Mouse (Mus musculus) Muller cell, postnatal 12 days (primary cell): Measurements from ENCODE around the gene Znrf1.

Source experiments
- DNase-seq: peaks from one replicate; pipeline ENCODE4 v3.0.0-alpha.2; 2015; ENCODE audit errors: inconsistent ontology term

The Znrf1 gene

DNA sequence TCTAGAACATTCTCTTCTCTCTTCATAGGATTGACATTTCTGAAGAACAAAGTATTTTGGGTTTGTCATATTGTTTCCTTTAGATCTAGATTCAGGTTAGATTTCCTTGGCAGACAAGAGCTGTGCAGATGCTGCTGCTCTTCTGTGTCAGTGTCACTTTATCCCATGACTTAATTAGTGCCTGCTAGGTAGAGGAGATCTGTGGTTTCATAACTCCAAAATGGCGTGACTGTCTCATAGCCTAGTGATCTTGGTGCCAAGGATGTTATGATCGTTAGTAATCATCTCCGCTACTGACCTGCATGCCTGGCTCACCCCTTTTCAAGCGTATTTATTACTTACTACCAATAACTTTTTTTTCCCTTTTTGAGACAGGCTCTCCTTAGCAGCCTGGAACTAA is 34.0 kb downstream of the Znrf1 start:
- peak; percentile 58 for DNase-seq

DNA sequence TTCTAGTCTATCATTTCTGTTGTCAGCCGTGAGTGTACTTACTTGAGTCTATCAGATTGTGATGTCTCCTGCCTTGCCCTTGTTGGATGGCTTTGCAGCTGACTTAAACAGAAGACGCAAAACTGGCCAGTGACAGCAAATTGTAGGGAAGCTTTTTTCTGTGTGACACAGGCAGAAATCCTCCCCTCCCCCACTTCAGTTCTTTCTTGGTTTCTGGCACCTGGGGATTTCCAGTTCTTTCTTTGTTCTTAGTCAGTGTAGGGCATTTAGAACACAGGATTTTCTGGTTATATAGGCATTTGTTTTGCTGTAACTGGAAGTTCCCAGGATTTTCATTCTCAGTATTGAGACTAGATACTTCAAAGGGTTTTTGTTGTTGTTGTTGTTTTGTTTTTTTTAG is 34.5 kb downstream of the Znrf1 start:
- no peak for DNase-seq

DNA sequence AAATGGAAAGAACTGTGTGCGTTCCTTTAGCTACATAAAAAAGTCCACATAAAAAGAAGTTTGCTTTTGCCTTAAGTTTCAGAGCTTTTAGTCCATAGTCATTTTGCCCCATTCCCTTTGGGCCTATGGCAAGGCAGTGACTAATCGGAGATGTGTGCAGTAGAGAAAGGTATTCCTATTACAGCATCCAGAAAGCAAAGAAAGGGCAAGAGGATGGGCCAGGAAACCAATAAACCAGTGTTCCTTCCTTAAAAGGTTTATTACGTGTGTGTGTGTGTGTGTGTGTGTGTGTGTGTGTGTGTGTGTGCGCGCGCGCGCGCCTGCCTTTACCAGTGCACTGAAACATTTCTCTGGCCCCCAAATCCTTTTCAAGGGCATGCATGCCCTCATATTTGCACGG is 35.8 kb downstream of the Znrf1 start:
- no peak for DNase-seq

DNA sequence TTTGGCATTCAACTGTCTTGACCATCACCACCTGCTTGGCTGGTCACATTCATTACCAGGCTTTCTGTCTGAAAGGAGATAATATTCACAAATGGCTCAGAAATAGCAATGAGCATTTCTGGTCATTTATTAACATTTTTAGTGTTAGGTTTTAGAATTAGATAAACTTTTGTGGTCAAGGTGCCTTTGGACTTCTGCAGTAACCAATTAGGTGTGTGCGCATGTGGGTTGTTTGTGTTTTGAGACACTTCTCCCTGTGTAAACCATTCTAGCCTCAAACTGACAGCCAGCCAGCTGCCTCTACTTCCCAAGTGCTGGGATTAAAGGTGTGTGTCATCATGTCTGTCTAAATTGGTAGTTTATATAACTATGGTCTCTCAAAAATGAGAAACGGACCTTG is 36.5 kb downstream of the Znrf1 start:
- DNase-seq, result no peak

DNA sequence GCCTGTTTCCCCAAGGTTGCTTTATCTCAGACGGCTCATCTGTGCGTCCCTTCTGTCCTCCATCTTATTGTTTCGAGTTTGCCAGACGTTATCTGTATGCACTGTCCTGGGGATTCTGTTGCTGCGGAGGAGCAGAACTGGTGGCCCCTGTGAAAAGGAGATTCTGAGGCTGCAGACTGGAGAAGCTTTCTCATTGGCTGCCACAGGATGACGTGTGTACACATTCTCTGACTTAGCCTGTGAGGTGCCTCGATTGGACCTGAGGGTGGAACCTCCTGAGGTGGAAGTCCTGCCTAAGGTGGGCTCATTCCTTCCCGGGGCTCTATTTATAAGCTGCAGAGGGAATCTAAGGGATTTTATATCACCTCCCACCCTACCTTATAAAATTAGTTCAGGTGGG is 37.7 kb downstream of the Znrf1 start:
- DNase-seq, result no peak

DNA sequence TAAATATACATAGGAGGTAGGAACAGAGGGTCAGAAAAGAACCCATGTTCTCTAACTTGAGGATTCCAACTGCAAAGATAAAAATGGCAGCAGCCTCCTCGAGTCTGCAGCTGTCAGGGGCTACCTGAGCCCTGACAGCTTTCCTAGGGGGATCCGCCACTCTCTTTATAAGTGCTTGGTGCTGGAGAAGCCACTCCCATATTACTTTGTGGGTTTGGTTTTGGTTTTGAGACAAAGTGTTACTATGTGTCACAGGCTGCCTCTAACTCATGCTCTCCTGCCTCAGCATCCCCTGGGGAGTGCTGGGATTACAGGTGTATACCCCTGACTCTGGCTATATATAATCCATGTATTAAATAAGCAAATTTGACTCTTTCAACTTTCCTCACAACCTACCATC is 38.1 kb downstream of the Znrf1 start:
- DNase-seq, result no peak

DNA sequence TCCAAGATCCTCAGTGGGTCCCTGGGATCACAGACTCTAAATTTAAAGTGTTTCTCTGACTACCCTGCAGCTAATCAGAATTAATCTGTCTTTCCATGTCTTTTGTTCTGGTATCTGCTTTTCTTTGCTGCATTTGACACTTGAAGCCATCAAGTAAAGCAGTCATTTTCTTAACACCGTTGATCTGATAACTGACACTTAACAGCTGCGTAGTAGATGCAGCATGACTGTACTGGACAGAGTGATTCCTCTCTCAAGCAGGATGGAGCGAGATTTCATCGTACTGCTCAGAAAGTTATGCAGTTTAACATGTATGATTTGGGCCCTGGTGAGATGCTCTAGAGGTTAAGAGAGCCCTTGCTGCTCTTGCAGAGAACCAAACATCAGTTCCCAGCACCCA is 39.6 kb downstream of the Znrf1 start:
- DNase-seq, result no peak

DNA sequence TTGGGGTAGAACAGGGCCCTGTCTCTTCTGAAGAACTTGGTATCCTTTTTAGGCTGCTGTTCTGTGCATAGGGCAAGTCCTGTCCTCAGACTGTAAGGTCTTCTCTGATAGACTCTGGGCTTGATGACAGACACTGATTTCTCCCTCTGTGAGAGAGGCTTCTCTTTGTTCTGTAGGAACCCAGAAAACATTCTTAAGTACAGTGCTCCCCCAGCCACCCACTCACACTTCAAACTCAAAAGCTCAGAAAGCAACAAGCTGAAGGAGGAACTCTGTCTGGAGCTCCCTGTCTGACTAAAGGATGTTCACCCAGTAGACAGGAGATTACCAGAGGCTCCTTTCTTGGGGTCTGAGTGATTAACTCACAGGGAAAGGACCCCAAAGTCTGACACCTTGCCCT is 40.6 kb downstream of the Znrf1 start:
- DNase-seq, result no peak

DNA sequence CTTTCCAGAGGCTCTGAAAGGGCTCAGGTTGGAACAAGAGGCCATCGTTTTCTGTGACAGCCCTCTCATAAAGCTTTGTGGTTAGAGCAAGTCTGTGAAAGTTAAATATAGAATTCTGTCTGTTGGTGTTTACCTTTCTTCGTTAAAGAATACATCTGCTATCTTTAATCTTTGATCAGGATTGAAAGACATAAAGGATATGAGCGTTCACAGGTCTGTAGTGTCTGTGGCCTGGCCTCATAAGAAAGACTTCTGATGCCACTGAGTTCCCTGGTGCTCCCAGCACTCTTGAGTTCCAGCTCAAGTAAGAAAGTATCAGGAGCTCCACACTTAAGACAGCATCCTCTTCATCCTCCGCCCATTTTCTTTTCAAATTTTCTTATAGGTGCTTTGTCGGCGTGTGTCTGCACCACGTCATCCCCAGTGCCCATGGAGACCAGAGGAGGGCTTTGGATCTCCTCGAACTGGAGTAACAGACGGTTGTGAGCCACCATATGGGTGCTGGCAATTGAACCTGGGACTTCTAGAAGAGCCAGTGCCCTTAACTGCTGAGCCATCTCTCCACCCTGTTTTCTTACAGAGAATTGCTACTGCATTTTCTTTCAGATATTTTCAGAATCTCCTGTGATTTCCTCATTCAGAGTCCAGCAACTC is 42.1 kb downstream of the Znrf1 start:
- no peak for DNase-seq

DNA sequence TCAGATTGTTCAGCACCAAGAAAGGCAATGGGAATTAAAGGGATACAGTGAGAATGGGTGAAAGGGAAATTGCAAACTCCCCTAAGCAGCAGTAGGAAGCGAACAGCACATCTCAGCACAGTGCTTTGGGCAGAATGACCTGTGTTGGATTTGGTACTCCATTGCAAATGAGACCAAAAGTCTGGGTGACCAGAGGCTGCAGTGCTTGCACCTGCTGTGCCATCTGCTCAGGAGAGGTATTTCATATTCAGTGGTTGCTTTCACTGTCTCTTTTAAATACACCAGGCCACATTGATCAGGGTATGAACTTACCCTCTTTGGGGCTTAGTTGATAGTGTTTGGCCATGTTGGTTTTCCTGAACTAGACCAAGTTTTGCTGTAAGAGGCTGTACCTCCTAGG is 43.4 kb downstream of the Znrf1 start:
- no peak for DNase-seq

DNA sequence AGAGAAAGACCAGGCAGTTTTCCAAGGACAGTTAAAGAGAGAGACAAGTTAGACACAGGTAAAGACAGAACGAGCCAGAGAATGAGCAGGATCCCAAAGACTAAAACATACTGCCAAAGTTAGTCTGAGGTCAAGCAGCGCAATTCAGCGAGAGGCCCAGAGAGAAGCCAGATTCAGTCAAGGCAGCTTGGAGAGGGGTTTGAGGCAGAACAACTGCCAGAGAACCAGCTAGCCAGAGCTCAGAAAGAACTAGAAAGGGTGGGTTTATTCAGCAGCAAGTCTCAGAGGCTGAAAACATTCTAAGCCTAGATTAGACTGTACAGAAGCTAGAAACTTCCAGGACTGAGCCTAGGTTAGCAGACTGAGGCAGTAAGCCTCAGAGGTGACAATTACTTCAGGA is 44.4 kb downstream of the Znrf1 start:
- DNase-seq, result no peak

DNA sequence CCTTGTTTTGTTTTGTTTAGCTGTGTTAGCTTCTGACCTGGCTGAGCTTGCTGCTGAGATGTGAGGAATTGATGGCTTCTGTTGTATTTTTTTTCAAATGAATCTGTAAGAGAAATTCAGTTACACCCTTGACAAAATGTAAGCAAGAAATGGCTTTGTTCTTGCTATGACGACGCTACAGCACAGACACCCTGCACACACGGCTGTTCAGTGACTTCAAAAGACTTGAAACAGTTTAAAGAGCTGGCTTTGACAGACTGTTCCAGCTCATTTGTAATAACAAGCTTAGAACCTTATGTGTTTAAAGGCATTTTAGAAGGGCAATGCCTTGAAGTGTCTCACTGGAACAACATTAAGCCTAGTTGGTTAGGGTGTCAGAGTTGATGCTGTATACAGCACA is 46.5 kb downstream of the Znrf1 start:
- DNase-seq, result no peak

DNA sequence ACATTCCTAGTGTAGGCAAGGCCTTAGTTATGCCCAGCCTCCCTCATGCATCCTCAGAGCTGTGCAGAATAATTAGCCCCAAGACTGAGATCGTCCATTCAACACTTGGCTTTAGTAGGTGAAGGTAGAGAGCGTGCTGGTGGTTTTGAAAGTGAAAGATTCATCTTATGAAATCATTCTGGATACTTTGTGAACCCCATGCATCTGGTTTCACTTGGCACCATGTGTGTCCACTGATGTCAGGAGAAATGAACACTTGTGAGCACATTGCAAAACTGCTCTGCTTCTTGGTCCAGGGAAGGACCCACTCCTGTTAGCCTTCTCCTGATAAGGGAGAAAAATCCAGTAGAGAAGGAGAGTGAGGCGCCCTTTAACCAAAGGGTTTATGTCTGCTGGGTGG is 49.0 kb downstream of the Znrf1 start:
- DNase-seq, result no peak

DNA sequence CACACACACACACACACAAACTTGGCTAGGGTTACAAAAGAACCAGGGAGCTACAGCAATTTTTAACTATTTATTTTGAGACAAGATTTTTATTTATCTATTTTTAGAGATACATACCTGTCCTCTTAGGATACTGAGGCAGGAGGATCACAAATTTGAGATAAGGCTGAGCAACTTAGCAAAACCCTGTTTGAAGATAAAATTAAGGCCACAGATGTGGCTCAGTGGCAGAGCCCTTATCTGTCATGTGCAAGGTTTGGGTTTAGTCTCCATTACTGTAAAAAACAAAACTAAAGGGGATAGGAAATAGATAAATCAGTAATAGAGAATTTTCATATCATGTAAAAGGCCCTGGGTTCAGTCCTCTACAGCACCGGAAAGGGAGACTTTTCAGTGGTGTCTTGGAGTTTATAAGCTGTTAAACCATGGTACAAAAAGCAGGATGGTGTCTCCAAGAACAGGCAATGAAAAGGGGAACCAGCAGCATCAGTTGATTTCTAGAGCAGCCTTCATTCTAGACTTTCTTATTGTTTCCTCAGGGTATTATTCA is 51.7 kb downstream of the Znrf1 start:
- no peak for DNase-seq

DNA sequence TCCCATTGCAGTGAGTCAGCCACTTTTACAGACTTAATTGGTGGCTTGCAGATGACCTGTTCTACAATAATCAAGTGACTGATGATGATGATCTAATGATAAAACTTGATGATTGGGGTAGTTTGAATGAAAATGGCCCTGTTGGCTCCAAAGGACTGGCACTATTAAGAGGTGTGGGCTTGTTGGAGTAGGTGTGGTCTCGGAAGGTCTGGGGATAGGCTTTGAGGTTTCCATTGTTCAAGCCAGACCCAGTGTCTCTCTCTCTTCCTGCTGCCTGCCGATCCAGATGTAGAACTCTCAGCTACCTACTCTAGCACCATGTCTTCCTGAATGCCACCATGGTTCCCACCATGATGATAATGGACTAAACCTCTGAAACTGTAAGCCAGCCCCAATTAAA is 52.4 kb downstream of the Znrf1 start:
- no peak for DNase-seq

DNA sequence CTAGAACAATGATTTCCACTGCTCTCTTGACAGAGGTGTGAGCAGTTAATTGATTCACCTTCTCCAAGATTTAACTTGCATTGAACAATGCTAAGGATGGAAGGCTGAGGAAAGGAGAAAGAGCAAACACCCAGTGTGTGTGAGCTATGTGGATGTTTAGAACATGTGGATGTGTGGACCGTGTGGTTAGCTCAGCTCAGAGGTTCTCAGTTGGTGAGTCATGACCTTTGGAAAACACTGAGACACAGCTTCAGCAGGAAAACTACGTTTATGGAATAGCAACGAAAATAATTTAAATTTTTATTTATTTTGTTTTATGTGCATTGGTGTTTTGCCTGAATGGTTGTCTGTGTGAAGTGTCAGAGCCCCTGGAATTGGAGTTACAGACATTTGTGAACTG is 54.3 kb downstream of the Znrf1 start:
- no peak for DNase-seq

DNA sequence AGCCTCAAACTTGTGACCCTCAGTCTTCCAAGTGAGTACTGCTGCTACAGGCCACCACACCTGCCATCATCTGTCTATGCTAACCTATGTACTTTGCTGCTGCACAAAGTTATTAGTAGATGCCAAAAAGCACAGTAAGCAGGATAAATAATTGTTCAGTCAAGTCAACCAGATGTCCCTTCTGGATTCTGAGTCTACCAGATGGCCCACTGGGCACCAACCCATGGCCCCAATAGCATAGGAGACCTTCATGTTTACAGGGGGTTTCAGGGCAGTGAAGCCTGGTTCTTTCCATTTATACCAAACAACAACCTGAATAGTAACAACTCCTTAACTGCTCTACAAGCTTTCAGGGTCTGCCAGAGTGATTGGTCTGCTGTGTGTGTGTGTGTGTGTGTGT is 55.3 kb downstream of the Znrf1 start:
- no peak for DNase-seq

DNA sequence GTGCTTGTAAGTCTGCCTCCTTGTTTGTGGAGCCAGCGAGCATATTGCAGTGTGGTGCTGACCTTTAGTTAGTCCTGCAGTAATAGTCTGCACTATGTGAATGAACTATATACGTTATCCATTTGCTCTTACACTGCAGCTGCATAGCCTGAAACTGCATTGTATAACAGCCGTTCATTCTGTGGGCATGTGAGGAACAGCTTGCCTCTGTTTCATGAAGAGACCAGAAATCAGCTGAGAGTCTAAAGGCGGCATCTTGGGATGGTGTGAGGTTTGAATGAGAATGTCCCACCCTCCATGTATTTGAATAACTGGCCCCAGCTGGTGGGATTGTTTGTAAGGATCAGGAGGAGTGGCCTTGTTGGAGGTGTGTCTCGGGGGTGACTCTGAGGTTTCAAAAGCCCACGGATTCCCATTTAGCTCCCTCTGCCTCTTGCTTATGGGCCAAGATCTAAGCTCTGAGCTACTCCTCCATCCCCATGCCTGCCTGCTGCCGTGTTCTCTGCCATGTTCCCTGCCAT is 56.6 kb downstream of the Znrf1 start:
- DNase-seq, result no peak

DNA sequence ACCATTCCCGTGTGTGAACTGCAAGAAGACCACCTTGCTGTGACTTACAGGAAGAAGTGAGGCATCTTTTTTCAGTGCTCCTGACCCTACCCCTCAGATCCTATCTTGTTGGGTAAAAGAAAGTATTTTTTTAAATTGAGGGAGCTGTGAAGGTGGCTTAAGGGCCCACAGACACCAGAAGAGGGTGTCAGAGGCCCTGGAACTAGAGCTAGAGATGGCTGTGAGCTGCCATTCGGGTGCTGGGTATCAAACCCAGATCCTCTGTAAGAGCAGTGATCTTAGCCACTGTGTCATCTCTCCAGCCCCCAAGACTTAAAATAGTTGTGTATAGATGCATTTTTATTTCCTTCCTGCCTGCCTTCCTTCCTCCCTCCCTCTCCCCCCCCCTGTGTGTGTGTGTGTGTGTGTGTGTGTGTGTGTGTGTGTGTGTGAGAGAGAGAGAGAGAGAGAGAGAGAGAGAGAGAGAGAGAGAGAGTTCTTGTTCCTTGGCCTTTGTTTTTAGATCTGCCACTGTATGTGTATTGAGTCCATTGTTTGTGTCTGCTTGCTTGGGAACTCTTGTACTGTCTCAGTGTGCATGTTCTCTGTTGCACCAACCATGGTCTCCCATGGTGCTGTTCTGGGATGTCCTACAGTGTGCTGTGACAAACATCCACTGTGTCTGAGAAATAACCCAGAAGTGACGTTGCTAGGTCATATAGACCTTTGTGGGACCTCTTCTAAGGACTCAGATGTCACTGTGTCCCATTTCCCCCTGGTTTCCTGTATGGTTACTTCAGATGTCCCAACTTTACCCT is 58.3 kb downstream of the Znrf1 start:
- DNase-seq, result no peak

DNA sequence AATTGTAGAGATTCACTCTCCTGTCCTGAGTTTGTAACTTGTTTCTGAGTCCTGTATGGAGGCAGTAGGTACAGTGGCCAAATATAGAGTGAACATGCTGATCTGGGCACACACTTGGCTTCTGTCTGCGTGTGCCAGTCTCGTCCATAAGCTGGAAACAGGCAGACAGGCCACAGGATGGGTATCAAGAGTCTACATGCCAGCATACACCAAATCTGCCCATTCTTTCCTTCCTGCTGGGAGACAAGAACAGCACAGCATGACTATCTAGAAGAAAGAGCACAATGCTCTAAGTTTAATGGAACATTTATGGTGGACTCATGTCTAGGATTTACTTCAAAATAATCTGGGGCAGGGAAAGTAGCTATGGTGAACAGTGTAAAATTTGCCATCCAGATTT is 59.1 kb downstream of the Znrf1 start:
- DNase-seq, result no peak

DNA sequence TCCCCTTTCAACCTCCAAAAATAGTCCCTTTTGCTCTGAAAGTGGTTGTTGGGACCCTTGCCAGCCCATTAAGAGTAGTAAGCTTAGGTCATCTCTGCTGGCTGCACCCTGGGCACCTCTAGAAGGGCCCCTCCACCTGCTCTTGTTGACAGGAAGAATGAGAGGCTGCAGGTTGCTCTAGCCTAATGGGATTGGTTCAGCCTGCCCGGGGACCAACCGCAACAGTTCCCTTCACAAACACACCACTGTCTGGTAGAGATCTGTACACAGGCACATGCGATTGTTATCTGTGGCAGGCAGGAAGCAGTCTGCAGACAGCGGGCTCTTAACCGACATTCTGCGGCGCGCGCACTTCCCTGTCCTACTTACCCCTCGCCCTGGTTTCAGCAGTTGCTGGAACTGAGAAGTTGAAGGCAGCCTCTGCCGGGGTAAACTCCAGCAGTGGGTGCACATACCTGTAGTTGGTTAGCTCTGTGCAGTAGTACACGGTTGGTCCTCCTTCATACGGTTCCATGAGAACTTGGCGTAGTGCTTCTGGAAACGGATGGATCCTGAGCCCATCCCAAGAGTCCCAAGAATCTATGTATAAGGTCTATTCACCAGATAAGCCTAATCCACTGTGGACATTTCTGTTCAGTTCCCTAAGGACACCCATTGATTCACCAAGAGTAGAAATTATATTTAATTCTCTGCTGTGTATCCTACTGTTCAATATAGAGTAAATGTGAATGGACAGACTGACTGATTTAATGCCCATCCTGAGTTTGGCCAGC is 60.0 kb downstream of the Znrf1 start:
- DNase-seq, result no peak

DNA sequence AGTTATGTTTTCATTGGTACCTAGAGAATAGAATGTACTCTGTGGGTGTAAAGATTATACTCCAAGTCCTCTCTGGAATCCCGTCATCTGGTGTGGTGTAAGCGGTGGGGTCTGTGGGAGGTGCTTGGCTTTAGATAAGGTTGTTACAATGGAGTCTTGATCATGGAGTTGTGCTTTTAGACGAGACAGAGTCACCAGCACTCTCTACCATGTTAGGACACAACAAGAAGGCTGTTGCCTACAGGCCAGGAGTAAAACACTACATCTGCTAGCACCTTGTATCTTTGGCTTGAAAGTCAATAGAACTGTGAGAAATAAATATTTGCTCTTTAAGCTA is 60.6 kb downstream of the Znrf1 start:
- no peak for DNase-seq

DNA sequence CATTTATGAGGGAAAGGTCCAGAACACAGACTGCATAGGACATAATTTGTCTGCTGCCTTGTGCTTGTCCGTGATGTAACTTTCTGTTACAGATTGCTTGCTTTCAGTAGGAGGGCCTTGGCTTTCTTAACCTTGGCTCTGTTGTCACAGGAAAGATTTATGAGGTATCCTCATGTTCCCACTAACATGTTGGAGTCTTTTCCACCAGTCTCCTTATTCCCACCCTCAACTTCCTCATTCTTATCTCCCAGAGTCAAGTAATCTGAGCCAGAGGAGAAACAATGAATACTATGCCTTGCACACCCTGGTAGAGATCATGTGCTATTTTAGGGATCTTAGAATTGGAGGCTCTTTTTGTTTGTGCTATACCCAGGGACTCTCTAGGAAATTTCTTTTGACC is 61.4 kb downstream of the Znrf1 start:
- DNase-seq, result peak; percentile 43
